Mouse (Mus musculus): Measurements from ENCODE around the gene Ahdc1.

GRCm38 (mm10) chr4:133023636-133024035, 12.6 kb downstream of the Ahdc1 start:
- TF ChIP-seq USF1 (IDR thresholded peaks at IDR 0.05; ENCODE audit: low read depth), result no peak
- TF ChIP-seq POLR2A (IDR thresholded peaks at IDR 0.05; ENCODE audit: insufficient read length, low read depth), result no peak
- no peak for TF ChIP-seq CEBPB (IDR thresholded peaks at IDR 0.05; ENCODE audit: insufficient read depth, poor library complexity, severe bottlenecking)
- TF ChIP-seq REST (IDR thresholded peaks at IDR 0.05; ENCODE audit: insufficient read depth, insufficient read length), result no peak
- no peak for TF ChIP-seq MYOG (IDR thresholded peaks at IDR 0.05; ENCODE audit: control insufficient read depth in 1 of 3, insufficient read depth in 1 of 3, insufficient read length in 2 of 3, low read depth in 2 of 3)
- TF ChIP-seq MAX (IDR thresholded peaks at IDR 0.05; ENCODE audit: low read depth), result no peak
- TF ChIP-seq MYOD1 (IDR thresholded peaks at IDR 0.05; ENCODE audit: control insufficient read depth in 1 of 3, insufficient read length in 2 of 3, low read depth in 2 of 3), result no peak
- TF ChIP-seq E2F4 (IDR thresholded peaks at IDR 0.05; ENCODE audit: insufficient read depth), result no peak

Data from myocyte (in vitro differentiated cells).